Mouse (Mus musculus) skeletal muscle tissue, adult 2 months (tissue): ENCODE results near the gene Shtn1.

Source experiments
- DNase-seq: peaks from one replicate; pipeline ENCODE4 v3.0.0-alpha.2; 2012; ENCODE audit warnings: low read depth, low spot score

Gene Shtn1

DNA sequence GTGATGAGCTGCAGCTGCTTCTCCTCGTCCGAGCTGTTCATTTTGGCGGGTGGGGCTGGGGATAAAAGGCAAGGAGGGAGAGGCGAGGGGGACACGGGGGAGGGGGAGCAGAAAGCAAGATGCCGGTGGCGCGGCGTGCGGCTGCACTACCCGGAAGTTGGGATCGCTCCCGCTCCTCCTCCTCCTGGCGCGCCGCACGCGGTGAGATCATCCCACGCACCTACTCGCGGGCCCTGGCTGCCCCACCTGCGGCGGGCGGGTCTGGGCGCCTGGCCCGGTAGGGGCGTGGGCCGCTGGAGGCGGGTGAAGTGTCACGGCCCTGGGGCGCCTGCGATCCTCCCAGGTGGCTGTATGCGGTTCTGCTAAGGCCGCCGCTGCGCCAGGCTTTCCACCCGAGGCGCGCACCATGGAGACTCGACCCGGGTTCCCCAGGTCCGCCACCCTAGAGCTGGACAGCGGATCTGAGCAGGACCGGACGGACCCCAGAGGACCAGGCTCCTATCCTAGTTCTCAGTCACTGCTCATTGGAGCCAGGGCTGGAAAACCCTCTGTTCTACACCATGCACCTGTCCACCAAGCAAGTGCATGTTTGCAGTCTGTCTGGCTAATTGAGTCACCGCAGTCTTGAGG is at the start of gene Shtn1:
Gene Shtn1, minus strand, starts transcription at position 629 of the 630 bp plus-strand sequence.
- no peak for DNase-seq

DNA sequence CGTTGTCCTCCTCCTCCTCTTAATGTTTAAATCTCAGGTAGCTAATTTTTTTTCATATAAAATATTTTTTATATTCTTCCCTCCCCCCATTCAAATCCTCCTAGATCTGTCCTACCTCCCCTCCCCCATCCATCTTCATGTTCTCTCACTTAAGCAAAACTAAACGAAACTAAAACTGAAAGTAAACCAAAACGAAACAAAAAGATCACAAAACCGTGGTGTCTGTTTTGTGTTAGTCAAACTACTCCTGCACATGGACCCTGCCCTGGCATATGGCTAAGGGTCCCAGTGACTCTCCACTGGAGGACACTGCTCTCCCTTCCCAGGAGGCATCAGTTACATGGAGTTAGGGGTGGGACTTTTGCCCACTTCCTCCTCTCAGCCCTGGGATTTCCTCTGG is 38.3 kb upstream of the Shtn1 start:
- DNase-seq = no peak

DNA sequence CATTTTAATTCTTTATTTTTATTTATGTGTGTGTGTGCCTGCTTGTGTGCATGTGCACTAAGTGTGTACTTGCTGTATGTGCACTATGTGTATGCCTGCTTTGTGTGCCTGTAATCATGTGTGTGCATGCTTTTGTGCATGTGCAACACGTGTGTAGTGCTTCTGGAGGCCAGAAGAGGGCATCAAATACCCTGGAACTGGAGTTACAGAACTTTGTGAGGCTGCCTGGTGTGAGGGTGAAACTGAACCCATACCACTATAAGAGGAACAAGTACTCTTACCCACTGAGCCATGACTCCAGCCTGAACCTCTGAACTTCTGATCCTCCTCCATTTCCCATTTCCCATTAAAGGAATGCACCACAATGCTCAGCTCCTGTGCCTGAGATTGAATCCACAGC is 34.0 kb upstream of the Shtn1 start:
- no peak for DNase-seq

DNA sequence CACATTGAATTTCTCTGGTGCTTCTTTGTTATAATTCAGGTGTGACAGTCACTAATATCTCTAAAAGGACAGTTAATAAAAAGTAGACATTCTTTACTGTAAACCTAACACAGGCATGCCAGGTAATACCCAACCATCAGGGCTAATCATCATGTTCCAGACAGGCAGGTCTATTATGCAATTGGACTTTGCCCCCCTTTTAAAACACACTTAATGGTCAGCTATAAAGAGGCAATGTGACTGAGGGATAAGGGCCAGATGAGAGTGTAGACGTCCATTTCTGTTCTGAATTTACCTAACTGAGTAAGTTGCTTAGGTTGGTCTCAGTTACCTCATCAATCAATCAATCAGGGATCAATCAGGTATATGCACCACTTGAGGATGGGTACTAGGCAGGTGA is 22.4 kb upstream of the Shtn1 start:
- DNase-seq = no peak

DNA sequence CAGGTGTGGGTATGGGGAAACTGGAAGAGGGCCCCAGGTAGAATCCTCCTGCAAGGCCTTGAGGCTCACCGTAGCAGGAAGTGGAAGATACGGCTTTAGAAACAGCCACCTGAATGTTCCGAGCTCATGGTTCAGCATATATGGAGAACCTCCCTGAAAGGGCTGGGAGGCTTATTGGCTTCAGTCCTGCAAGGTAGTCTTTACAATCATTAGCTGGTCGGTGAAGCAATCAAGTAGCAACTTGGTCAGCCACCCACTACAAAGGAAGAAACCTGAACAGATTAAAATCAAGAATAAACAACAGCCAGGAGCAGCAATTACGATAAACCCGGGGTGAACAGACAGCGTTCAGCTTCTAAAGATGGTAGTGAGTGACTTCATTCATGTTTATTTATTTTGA is 16.4 kb upstream of the Shtn1 start:
- no peak for DNase-seq

DNA sequence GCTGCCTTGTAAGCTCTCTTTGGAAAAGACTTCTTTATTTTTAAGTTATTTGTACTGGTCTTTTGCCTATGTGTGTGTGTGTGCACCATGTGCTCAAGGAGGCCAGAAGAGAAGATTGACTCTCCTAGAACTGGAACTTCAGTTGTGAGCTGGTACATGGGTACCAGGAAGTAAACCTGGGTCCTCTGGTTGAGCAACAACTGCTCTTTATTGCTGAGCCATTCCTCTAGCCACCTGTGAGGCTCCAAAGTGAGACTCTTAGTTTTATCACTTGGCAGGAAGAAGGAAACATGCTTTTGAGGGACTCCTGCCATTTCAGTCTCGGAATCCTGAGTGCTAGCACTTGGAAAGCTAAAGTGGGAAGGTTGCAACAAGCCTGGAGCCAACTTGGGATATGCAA is 14.4 kb upstream of the Shtn1 start:
- no peak for DNase-seq

DNA sequence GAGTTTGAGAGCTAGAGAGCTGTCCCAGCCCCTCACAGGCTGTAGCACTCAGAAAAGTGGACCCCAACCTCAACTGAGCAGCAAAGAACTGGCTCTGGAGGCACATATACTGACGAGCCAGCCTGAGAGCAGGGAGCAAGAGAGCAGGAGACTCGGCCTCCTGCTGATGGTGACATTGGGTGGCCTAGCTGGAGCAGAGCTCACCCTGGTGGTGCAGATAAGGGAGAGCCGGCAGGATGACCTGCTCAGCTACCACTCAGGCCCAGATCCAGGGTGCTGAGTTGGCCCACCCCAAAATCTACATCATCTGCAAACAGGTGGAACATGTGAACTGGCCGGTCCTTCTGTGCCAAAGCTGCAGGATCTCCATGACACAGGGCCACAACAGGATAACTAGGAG is 8.4 kb upstream of the Shtn1 start:
- no peak for DNase-seq

DNA sequence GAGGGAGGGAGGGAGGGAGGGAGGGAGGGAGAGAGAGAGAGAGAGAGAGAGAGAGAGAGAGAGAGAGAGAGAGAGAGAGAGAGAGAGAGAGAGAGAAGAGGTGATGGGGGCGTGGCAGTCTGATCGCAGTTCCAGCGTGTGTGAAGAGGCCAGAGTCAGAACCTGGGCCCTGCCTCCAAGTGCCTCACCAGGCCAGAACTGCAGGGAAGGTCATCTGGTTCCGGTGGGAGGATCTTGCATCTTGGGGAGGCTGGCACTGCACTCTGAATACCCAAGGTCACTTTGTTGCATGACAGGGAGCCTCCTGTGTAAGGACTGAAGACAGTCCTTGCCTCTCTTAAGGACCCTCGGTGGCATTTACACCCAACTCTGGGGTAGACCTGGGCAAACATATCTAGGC is 231 bp upstream of the Shtn1 start:
- no peak for DNase-seq

DNA sequence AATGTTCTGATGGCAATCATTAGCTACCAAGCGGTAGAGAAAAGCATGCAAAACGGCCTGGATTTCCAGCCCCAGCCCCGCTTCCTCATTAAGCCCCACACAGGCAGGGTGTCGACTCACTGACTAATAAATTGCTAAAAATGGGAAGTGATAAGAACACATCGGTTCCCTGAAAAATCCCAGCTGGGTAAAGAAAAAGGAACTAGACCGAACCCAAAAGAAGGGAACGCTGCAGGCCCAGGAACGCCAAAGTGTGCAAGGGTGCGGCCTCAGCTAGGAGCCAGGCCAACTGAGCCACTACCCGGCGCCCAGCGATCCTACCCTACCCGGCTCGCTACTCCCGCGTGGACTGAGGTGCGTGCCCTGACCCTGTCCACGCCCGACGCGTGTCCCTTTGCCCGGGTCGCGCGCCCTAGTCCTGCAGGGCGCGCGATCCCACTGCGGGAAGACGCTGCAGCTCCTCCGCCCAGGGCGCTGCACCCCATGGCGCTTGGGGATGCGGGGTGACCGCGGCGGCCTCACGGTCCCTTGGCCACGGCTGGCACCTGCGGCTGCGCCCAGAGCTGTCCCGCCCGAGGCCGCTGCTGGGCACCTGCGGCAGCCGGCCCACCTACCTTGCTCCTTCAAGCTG is 944 bp downstream of the Shtn1 start:
- DNase-seq = peak; percentile 12

DNA sequence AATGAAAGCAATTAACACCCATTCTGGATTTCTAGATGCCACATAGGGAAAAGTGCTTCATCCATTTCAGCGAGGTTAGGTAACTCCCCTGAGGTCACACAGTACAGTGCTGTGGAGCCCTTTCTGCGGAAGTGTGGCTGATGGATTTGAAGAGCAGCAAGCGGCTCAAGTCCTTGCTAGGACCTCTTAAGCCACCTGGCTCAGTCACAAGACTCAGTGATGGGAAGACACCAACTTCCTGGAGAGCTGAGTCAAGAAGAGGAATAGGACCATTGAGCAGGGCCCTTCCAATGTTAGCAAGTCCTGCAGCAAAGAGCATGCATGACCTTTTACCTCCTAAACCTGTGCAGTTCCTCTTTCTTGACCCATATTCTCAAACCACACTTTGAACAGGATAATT is 1.5 kb downstream of the Shtn1 start:
- DNase-seq = no peak

DNA sequence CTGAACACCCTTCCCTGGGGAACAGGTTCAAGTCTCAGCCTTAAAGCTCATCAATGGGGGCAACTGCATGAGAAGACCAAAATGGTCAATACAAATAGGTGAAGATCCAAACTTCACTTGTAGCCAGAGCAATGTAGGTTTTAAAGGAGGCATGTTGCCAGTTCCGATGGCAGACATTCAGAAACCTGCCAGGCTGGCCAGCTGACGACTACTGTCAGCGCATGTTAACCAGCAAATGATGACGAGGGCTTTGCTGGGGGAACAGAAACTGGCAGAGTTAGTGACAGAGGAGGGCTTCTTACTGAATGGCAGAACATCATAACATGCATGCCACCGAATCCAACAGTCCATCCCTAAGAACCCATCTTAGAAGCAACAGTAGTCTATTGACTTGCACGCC is 2.9 kb downstream of the Shtn1 start:
- peak; percentile 9 for DNase-seq

DNA sequence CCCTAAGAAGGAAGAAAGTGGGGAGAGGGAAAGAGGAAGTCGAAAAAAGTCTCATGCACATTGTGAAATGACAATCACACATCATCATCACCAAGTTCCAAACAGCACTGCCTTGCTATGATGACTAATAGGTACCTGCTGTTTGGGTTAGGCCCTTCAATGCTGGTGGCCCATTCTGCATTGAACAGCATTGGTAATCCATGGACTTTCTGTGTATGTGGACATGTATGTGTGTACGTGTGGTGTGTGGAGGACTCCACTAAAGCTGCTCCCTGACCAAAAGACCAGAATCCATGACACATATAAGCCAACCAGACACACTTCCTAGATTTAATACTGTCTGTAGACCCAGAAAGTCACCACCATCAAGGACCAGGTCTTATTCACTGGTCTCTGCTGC is 3.9 kb downstream of the Shtn1 start:
- DNase-seq = no peak

DNA sequence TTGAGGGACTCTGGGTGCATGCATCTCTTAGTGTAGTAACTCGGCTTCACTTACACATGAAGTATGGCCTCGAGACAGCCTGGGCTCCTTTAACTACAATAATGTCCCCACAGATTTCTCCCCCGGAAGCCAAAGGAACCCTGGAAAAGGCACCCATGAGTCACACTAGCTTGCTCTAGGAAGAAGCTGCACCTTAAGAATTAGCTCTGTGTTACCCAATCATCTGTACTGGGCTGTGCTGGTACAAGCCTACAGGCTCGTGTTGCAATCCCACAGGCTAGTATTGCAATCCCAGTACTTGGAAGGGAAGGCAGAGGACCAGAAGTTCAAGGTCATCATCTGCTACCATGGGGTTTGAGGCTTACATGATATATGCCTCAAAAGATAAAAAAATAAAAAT is 4.5 kb downstream of the Shtn1 start:
- no peak for DNase-seq

DNA sequence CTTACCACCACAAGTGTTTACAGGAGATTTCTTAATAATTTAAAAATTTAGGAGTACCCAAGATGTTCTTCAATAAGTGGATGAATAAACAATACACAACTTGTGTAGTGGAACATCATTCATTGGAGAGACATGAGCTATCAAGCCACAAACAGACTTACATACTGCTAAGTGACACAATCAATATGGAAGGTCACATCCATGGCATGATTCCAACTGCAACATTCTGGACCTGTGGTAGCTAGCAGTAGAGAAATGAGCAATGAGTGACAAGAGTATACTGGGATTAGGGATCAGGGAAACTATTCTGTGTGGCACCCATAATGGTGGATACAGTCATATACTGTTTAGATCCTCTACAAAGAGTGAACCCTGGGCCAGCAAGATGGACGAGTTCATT is 8.2 kb downstream of the Shtn1 start:
- no peak for DNase-seq

DNA sequence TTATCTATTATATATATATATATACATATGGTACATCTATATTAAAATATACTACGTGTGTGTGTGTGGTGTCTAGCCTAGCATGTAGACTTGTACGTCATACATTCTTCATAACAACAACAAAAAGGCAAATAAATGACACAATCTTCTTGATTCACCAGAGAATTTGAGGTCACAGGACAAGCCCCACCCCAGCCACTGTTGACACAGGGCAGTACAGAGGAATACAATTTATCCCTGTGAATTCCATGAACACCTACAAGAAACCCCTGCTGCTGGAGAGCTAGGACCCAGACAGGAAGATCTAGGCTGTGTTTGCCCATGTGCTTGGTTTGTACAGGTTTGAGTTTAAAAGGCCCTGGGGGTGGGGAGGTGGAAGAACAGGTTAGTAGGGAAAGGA is 9.2 kb downstream of the Shtn1 start:
- no peak for DNase-seq

DNA sequence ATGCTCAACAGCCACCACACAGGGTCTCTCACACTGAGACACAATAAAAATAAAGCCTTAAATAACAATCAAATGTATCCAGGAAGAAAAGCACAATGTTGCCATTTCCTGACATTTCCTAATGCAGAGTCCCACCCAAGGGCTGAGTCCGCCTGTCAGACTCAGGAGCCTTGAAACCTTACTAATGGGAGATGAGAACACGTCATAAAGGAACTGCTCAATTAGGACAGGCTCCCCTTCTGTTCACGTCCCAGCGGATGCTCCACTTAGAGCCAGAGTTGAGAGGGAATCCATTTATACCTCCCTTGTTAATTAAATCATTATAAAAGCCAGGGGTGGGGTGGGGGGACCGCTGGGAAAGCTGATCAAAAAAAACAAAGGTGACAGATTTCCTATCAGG is 9.8 kb downstream of the Shtn1 start:
- no peak for DNase-seq

DNA sequence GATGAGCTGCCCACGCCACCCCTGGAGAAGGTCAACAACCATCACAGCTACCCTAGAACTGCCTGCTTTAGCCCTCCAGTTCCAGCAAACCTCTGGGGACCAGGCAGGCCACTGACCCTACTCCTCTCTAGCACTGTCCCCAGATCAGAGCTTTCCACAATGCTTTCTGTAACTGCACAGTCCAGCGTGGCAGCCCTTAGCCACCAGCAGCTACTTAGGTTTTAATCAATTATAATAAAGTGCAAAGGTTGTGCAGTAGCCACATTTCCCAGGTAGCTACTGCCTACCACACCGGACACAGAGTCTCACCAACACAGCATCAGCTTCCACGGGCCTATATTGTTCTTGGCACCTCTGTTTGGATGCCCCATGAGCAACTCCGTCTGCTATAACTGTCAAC is 11.3 kb downstream of the Shtn1 start:
- DNase-seq = no peak

DNA sequence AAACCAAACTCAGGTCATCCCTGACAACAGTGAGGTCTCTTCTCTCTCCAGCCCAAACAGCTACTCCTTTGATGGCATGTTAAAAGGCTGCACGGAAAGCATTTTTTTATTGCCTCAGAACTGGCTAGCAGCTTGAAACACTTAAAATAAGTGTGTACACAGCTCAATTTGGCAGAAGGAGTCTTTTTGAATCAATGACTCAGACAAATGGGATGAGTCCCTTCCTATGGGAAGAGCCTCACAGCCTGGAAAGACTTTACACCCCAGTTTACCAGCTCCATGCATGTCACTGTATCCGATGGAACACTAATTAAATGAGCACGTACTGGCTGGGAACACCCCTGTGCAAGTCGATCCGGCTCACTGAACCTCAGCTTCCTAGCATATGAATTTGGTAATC is 12.3 kb downstream of the Shtn1 start:
- DNase-seq = no peak

DNA sequence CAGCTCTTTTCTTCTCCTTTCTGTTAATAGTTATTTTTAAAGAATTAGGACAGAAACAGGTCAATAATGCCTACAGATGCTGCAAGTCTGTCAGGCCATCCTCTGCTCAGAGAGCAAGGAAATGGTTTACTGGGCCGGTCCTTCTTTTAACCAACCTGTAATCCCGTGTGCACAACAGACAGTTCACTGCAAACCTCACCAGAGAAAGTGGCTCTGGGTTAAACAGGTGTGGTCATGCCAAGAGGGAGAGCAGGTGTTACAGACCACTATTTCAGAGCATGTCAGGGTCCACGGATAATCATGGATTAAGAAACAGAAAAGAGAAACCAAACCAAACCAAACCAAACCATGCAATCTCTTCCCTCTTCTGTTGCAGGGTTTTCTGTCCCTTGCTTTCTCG is 17.8 kb downstream of the Shtn1 start:
- DNase-seq = no peak

DNA sequence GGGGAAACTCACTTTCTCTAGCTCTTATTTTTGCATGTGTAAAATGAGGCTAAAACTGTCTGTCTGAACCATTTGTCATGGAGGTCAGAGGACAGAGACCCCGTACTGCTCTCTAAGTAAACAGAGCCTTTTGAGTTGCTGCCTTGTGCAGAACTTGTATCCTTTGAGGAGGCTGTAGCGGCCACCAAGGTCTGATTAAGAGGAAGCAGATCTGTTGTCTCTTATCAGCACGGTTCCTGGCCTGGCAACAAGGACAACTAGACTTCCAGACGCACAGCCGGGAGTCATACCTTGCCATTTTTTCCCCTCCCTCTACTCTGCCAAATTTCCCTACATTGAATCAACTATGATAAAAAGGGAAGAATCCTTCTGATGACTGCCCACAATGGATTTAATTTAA is 18.5 kb downstream of the Shtn1 start:
- DNase-seq = no peak

DNA sequence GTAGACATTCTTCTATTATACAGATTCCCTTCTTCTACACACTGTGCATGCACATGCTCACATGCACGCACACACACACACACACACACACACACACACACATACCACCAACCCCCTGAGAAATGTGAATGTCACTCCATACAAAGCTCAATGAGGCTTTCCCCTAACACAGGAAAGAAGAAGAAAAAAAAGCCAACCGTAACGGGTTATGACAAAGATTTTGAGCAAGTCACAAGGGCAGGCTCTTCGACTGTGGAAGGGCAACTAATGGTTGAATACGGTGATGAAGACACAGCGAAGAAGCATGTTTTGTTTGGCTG is 21.3 kb downstream of the Shtn1 start:
- no peak for DNase-seq

DNA sequence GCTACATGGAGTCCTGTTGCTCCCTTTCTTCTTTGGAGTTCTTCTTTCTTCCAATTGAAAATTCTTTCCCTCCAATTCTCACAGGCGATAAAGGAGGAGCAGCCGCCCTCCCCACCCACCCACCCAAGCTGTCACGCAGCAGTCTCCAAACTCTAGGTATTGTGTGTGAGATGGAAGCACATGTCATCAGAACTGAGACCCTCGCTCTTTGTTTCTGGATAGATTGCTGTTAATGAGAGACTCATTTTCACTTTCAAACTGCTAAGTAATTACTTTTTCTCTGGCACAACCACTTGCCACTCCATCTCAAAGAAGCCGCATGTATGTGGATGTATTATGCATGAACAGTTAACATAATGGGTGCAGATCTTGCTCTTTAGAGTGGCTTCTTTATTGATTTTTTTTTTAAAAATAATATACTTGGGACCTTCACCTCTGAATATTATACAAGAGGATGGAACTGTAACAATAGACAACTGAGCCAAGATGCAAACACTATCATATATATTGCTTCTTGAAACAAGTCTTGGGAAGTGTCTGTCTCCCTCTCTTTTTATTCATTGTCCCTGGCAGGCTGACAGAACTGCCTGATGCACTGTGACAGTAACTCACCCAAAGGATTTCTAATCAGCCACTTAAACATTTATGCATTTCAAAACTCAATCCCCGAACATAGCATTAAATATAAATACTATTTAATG is 21.8 kb downstream of the Shtn1 start:
- DNase-seq = no peak

DNA sequence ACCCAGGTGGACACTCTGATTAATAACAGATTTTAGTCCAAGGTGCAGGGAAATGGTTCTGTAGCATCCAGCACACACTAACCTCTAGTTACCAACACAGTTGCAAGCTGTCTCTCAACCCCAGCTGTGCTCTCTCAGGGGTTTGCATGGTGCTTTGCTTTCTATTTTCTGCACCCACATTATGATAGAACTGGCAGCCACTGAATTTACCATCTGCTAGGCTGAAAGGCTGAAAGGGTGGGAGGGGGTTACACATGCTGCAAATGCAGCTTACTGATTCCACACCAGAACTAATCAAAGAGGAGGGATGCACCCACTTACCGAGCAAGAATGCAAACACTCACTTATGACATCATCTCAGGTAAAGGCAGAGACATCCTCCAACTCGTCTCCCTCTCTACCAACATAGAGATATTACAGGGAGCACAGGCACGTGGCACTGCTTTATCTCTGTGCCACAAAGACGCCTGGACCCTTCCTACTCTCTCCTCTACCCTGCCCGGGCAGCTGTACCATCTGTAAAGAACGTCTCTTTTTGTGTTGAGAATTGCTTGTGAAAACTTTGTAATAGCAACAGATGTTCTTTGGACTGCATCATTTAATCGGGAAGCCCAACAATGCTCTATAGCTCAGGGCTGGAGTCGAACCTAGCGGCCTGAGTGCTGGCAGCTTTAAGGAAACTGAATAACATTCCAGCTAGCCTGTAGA is 23.0 kb downstream of the Shtn1 start:
- DNase-seq = no peak
